Mouse (Mus musculus) E14TG2a.4 (cell line): ENCODE data around the gene Shisal1.

Source experiments
- CTCF ChIP-seq: conservative IDR thresholded peaks from 2 replicates; pipeline ENCODE4 v1.5.1; 2014; ENCODE audit warnings: low read length
- NANOG ChIP-seq: IDR thresholded peaks from 2 replicates; pipeline ENCODE4 v1.6.1; 2014; ENCODE audit warnings: borderline replicate concordance, low read length, mixed read lengths
- POU5F1 ChIP-seq: IDR thresholded peaks from 2 replicates; pipeline ENCODE4 v1.6.1; 2014; ENCODE audit warnings: low read length, borderline replicate concordance

DNA sequence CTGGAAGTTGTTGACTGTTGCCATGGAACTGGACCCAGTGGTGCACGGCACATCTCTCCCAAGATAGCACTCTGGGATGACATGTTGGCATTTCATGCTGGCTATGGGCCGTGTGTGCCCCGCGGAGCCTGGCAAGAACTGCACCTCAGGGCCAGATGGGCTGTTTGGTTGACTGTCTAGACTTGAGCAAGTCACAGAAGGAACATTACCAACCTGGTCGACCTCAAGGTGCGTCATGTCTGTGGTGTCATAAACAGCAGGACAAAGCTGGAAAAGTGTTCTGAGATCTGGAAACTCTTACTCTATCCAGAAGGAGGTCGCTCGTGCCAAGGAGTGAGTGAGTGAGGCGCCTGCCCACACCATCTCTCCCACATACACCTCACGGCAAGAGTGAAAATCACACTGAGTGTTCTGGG, 80.3 kb downstream of the Shisal1 start:
- TF ChIP-seq CTCF (no peak), POU5F1 (no peak), NANOG (no peak)
